Mouse (Mus musculus) thymus, postnatal 36 days (tissue): Measurements from ENCODE around the gene Zfp36l1.
A peak's percentile ranks its signal among the peaks of the same experiment; 100 is the strongest.

ENCODE experiments used
- DNase-seq, 2 experiments: peaks; one replicate each; pipeline ENCODE4 v3.0.0; 2022; ENCODE audit warnings: mixed read lengths in 2 of 2

Gene Zfp36l1

GRCm38 (mm10) chr12:80130558-80131358, 17.9 kb upstream of the Zfp36l1 start:
- peak; percentile 27 to 55 for DNase-seq

- DNase-seq: peak; percentile 64 to 67
Observed at GRCm38 (mm10) chr12:80129531-80129930, 16.7 kb upstream of the Zfp36l1 start.

GRCm38 (mm10) chr12:80127191-80127762, 14.5 kb upstream of the Zfp36l1 start:
- no peak for DNase-seq

- no peak for DNase-seq
Observed at GRCm38 (mm10) chr12:80125316-80125715, 12.5 kb upstream of the Zfp36l1 start.

GRCm38 (mm10) chr12:80124756-80125155, 11.9 kb upstream of the Zfp36l1 start:
- DNase-seq: no peak

GRCm38 (mm10) chr12:80124211-80124610, 11.4 kb upstream of the Zfp36l1 start:
- DNase-seq: no peak

- no peak for DNase-seq
Observed at GRCm38 (mm10) chr12:80123227-80123803, 10.5 kb upstream of the Zfp36l1 start.

- no peak for DNase-seq
Observed at GRCm38 (mm10) chr12:80121438-80121837, 8.6 kb upstream of the Zfp36l1 start.

GRCm38 (mm10) chr12:80118588-80118987, 5.8 kb upstream of the Zfp36l1 start:
- no peak for DNase-seq

- no peak for DNase-seq
Observed at GRCm38 (mm10) chr12:80116206-80117112, 3.6 kb upstream of the Zfp36l1 start.

GRCm38 (mm10) chr12:80115863-80116194, 3.0 kb upstream of the Zfp36l1 start:
- no peak for DNase-seq

- DNase-seq: peak; percentile 90
Observed at GRCm38 (mm10) chr12:80115142-80115862, 2.5 kb upstream of the Zfp36l1 start.

- DNase-seq: no peak
Observed at GRCm38 (mm10) chr12:80114892-80115141, 2.0 kb upstream of the Zfp36l1 start.

GRCm38 (mm10) chr12:80114031-80114891, 1.4 kb upstream of the Zfp36l1 start:
- DNase-seq: peak; percentile 77 to 79

- peak; percentile 69 to 70 for DNase-seq
Observed at GRCm38 (mm10) chr12:80113586-80114021, 791 bp upstream of the Zfp36l1 start.

GRCm38 (mm10) chr12:80112071-80112660, 647 bp downstream of the Zfp36l1 start:
- DNase-seq: peak; percentile 61 to 66

- DNase-seq: peak; percentile 54 to 65
Observed at GRCm38 (mm10) chr12:80111131-80112070, 1.4 kb downstream of the Zfp36l1 start.

GRCm38 (mm10) chr12:80110546-80110870, 2.3 kb downstream of the Zfp36l1 start:
- DNase-seq: no peak

GRCm38 (mm10) chr12:80109753-80110545, 2.9 kb downstream of the Zfp36l1 start:
- peak in 1 of 2 experiments; percentile 51 for DNase-seq
